Mouse (Mus musculus): ENCODE data around the gene Ric8b.

Ric8b gene

GRCm38 (mm10) chr10:84909021-84909801, 8.2 kb upstream of the Ric8b start:
- no peak for DNase-seq (ENCODE audit: low read depth, low spot score)

DNA sequence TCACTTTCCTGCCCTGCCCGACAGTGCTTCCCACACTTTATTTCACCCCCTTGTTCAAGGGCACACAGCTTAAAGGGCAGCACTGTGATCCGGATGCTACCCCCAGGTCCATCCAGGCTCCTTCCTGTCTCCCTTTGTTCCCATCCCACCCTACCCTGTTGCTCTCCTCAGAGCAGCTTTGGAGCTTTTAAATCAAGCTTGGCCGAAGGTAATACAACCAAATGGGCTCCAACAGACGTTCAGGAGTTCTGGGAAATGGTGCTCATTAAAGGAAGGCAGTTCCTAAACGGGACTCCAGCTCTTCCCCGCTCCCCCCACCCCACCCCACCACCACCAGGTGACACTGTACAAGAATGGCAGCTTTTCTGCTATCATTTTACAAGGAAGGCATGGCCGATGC, 7.2 kb upstream of the Ric8b start:
- DNase-seq (ENCODE audit: low read depth, low spot score): no peak

- no peak for DNase-seq (ENCODE audit: low read depth, low spot score)
Observed at GRCm38 (mm10) chr10:84910758-84911384, 6.5 kb upstream of the Ric8b start.

DNA sequence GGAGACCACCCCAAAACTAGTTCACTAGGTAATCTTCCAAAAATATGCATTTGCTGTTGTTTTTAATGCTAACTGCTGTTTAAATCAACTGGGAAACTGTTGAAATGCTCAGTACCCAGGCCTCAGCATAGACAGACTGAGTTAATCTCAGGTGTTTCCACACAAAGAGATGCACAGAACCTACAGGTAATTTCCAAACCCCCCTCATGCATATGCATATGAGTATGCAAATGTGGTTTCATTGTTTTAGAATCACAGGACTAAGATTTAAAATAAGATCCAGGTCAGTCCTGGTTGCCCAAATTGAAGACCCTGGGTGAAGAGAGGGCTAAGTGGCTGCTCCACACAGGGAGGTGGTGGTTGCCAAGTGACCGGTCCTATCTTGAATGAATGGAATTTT, 4.3 kb upstream of the Ric8b start:
- no peak for DNase-seq (ENCODE audit: low read depth, low spot score)

GRCm38 (mm10) chr10:84915476-84915875, 1.9 kb upstream of the Ric8b start:
- no peak for DNase-seq (ENCODE audit: low read depth, low spot score)

DNA sequence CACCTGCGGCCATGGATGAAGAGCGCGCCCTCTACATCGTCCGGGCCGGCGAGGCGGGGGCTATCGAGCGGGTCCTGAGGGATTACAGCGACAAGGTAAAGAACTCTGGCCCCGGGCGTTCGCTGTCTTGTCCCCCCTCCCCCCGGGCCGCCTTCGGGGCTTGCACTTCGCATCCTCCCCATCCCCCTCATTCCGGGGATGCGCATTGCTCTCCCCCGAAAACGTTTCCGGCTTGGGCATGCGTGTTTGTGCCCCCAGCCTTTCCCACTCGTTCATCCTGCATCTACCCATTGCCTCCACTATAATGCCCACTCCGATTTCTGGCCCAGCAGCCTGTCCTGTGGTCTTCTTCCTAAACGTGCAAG, 297 bp downstream of the Ric8b start:
- DNase-seq (ENCODE audit: low read depth, low spot score): no peak

GRCm38 (mm10) chr10:84926336-84926735, 8.9 kb downstream of the Ric8b start:
- no peak for DNase-seq (ENCODE audit: low read depth, low spot score)

DNA sequence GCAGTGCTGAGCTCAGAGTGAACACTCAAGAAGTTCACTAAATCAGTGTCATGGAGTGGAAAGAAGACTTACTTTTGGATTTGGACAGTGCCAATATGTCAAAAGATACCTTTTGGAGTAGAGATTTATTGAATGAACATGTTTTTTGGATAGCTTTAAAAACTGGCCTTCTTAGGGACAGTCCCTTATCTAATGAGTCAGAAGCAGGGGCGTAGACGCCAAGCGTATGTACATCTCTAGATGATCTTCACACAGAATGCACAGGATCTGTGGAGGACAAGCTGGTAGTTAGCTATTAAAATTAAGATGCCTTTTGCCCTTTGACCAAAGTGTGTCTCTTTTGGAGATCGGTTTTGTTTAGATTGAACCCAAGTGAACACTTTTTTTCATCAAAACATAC, 9.5 kb downstream of the Ric8b start:
- no peak for DNase-seq (ENCODE audit: low read depth, low spot score)

- DNase-seq (ENCODE audit: low read depth, low spot score): no peak
Observed at GRCm38 (mm10) chr10:84928465-84928864, 11.0 kb downstream of the Ric8b start.

GRCm38 (mm10) chr10:84935553-84936209, 18.3 kb downstream of the Ric8b start:
- no peak for DNase-seq (ENCODE audit: low read depth, low spot score)

DNA sequence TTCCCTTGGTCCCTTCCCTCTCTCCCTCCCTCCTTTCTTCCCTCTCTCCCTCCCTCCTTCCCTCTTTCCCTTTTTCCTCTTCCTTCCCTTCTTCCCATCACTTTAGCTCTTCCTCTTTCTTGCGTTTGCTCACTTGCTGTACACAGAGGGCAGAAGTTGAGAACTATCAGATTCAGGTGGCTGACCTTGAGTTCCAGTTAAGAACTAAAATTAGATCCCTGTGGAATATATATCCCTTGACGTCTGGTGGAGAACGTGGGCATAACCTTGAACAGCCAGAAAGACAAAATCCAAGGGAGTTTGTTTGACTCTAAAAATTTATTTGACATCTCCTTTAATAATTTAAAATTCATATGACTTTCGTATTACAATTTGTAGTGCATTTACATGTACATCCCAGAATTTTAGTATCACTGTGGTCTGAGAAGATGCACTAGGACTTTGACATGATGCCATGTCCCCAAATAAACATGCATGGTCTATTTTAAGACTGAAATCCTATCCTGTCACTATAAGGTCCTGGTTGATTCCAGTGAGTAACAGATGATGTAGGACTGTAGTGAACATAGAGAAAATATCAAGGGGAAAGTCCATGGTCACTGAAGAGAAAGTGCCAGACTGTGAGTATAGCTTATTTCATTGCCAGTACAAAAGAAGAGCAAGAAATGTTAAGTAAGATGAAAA, 19.6 kb downstream of the Ric8b start:
- no peak for DNase-seq (ENCODE audit: low read depth, low spot score)

- no peak for DNase-seq (ENCODE audit: low read depth, low spot score)
Observed at GRCm38 (mm10) chr10:84938094-84938820, 20.8 kb downstream of the Ric8b start.

GRCm38 (mm10) chr10:84938886-84939285, 21.5 kb downstream of the Ric8b start:
- DNase-seq (ENCODE audit: low read depth, low spot score): no peak

DNA sequence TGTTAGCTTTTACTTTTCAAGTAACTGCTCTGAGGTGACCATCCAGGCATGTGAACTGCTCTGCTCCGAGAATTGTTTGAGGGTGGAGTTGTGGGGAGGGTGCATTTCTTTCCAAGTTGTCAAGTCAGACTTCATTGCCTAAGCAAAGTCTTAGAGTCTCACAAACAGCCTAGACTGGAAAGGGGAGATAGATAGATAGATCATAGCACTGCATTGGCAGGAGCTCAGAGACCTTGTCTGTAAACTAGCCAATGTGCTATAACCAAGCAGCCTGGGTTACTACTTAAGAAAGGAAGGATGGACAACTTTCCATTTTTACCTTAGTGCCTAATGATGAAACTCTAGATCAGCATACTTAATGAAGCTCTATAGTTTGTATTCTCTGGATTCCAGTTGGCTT, 22.9 kb downstream of the Ric8b start:
- no peak for DNase-seq (ENCODE audit: low read depth, low spot score)

DNA sequence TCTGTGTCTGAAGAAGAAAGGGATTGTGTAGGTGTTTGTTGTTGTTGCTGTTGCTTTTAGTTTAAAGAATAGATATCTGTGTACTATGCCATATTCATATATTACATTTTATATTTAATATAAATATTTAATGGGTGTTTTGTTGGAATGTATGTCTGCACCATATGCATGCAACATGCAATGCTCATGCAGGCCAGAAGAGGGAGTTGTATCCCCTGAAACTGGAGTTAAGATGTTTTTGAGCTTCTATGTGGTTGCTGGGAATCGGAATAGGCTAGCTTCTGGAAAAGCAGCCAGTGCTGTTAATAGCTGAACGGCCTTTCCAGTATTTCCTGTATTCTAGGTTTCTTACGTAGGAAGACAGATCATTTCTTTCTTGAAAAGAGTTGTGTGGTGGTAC, 28.3 kb downstream of the Ric8b start:
- DNase-seq (ENCODE audit: low read depth, low spot score): no peak

GRCm38 (mm10) chr10:84948970-84949683, 31.7 kb downstream of the Ric8b start:
- DNase-seq (ENCODE audit: low read depth, low spot score): no peak

DNA sequence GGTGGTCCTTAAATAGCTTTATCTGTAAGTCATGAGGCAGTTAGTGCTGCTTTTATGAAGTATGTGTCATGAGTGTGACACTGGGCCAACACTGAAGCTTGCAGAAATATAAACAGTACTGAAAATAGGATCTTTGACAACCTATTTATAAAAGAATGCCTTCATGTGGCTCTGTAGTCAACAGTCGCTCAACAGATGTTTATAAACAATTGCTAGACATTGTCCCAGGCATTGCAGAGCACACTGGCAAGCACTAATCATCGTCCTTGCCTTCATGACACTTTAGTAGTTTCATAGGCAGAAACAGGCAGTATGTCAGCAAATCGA, 32.2 kb downstream of the Ric8b start:
- DNase-seq (ENCODE audit: low read depth, low spot score): no peak

DNA sequence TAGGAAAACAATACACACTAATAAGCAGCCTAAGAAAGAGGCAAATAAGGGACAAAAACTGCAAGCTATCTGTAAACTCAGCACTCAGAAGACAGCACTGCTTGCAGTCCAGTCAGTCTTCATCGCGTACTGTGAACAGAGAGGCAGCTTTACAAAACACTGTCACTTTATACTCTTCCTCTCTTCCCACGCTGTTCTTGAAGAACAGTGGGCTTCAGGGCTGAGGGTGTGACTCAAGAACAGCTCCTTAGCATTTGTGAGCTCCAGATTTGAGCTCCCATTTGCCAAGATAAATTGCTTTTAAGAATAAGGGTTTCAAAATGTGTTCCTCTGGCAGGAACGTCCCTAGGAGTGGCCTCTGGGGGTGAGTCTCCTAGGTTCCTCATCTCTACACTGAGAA, 33.0 kb downstream of the Ric8b start:
- no peak for DNase-seq (ENCODE audit: low read depth, low spot score)

DNA sequence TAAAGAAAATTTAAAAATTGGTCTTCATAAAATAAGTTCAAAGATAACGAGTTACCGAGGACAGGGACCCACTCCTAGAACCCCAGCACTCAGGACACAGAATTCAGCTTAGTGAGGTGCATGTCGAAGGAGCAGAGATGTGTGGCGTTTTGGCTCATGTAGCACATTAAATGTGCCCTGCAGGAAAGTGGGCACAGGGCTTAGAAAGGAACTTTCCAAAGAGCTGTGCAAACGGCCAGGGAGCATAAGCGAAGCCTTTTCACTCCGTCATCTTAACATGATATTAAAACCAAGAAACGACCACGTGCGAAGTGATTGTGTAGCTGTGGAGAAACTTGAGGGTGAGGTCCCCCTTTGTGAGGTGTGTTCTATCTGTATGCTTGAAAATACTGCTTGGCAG, 36.8 kb downstream of the Ric8b start:
- DNase-seq (ENCODE audit: low read depth, low spot score): no peak

DNA sequence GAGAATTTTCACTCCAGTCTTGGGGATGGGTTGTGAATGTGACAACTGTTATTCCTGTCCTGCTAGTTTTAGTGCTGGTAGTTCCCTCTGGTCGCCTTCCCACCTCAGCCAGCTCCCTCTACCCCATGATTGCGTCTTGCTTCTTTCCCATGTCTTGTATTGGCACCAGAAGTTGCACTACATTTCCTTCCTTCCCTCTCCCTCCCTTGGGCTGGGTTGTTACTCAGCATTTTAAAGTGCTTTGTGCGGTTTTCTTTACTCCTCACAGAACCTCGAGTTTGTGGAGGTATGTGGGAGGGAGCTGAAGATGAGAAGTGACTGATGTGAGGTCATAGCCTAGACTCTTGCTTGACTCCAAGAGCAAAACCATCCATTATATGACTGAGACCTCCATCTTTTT, 38.8 kb downstream of the Ric8b start:
- DNase-seq (ENCODE audit: low read depth, low spot score): no peak

DNA sequence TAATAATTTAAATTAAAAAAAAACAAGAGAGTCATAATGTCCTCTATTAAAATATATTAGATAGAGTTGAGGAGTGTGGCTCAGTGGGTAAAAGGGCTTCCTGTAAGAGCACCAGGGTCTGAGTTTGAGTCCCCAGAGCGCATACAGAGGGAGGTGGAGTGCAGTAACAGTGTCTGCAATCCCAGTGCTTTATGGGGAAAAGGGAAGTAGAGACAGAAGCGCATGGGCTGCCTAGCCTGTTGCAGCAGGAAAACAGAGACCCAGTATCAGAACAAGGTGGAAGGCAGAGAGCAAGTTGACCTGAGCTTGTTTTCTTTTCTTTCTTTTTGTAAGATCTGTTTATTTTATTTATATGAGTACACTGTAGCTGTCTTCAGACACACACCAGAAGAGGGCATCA, 41.2 kb downstream of the Ric8b start:
- DNase-seq (ENCODE audit: low read depth, low spot score): no peak

Measured in retina, adult 2 months (tissue).